ENCODE assay signal across 9 mouse cellular contexts in genomic region chr7:113059211-113059966, GRCm38 (mm10).
A peak's percentile ranks its signal among the peaks of the same experiment; 100 is the strongest.
DNase-seq lines count a peak whose midpoint lies in the region; ATAC-seq and TF ChIP-seq lines count a peak whose summit lies in the region.
"Had no signal": no experiment of that assay in that cellular context is flagged by ENCODE, and none has a peak within 500 bp of the region (broad histone marks: within the 10 kb centered on the region; RNA-seq: fewer than 3 reads in every experiment).

No protein-coding gene starts in this region.

- ATAC-seq in hindbrain, embryonic 16.5 days: peak; percentile 91

- DNase-seq in adrenal gland, adult (ENCODE audit: inconsistent age in 2 of 2, low spot score in 1 of 2): peak; percentile 27 to 71
- no peak for DNase-seq in adrenal gland, postnatal 4 days (ENCODE audit: low spot score in 2 of 2)
- peak; percentile 69 for DNase-seq in adrenal gland, postnatal 10 days
- DNase-seq in forelimb bud, embryonic 11.5 days (ENCODE audit: low read depth, low spot score): peak; percentile 1
- peak; percentile 27 to 28 for DNase-seq in left cerebral cortex, adult 2 months (ENCODE audit: extremely low spot score in 1 of 2, low spot score in 2 of 2)
- peak; percentile 30 for DNase-seq in right cerebral cortex, adult 18-20 months
- DNase-seq in thymus, postnatal 4 days: no peak

- no peaks in the 10 kb centered on the region for H3K4me1 ChIP-seq in hindbrain, embryonic 16.5 days (ENCODE audit: control insufficient read depth, insufficient read depth, low read depth, low read length)

- H3K36me3 ChIP-seq in hindbrain, embryonic 16.5 days (ENCODE audit: control insufficient read depth, insufficient read depth, low read length): no peaks in the 10 kb centered on the region

- H3K9me3 ChIP-seq in hindbrain, embryonic 16.5 days (ENCODE audit: control insufficient read depth, low read length): no peaks in the 10 kb centered on the region

- no peak overlapping the region for H3K9ac ChIP-seq in hindbrain, embryonic 16.5 days (ENCODE audit: low read depth, low read length)

- no peak overlapping the region for H3K4me3 ChIP-seq in hindbrain, embryonic 16.5 days (ENCODE audit: low read length)
- no peak overlapping the region for H3K4me3 ChIP-seq in left cerebral cortex, adult 2 months

- H3K4me2 ChIP-seq in hindbrain, embryonic 16.5 days (ENCODE audit: low read length): no peak overlapping the region

- WGBS in hindbrain, embryonic 16.5 days: 40% methylated on average over 12 of the region's 12 CpGs

- no peaks in the 10 kb centered on the region for H3K27me3 ChIP-seq in hindbrain, embryonic 16.5 days (replicated peaks; ENCODE audit: control insufficient read depth, insufficient read depth, low read length)

- intact Hi-C loops in left cerebral cortex, adult 2 months (cut with DNase I): no loop called here

- H3K27ac ChIP-seq in hindbrain, embryonic 16.5 days (ENCODE audit: low read depth, low read length): no peak overlapping the region; the same call in 1 of the 2 replicates
- H3K27ac ChIP-seq in left cerebral cortex, adult 2 months: no peak overlapping the region
- H3K27ac ChIP-seq: macrophage had no signal

- TF ChIP-seq CTCF in left cerebral cortex, adult 2 months (IDR thresholded peaks at IDR 0.05): no peak

Comparison
In these comparisons a context has a peak if more than half of its experiments do, and no peak if none do; other contexts are left out.
1. DNase-seq: peak in adrenal gland, adult (2 of 2), adrenal gland, postnatal 10 days (single experiment), forelimb bud, embryonic 11.5 days (single experiment), left cerebral cortex, adult 2 months (2 of 2) and right cerebral cortex, adult 18-20 months (single experiment); none in adrenal gland, postnatal 4 days (0 of 2) and thymus, postnatal 4 days (single experiment).